Mouse (Mus musculus) regulatory T cell (primary cell): ENCODE results near the gene Agpat2.

Experiments used
- in situ Hi-C: fragments of 300-600 bp; cut with MboI, MseI; formaldehyde crosslinking; loops from one replicate; pipeline ENCODE4 v1.15.1; 2025; ENCODE audit warnings: high pct_unique_total_duplicates

Agpat2 gene

DNA sequence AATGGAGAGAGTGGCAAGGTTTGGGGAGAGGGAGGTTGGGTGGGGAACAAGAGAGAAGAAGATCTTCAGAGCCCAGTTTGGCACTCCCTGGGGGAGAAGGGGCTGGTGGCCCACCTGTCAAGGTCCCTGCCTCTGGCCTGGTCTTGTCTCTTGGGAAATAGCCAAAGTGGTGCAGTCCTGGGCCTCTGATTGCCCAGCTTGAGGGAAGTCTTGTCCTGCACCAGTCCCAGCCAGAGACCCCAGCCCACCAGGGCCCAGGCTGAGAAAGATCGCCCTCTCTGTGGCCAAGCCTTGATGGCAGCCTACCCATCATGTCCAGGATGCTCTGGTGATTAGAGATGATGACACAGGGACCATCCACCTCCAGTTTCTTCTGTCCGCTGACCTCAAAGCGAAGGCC is 7.3 kb downstream of the Agpat2 start:
- in situ Hi-C loops, result no loop called here

- in situ Hi-C loops, result no loop called here
These were observed 8.3 kb downstream of the Agpat2 start for GRCm38 (mm10) chr2:26595725-26596435.

DNA sequence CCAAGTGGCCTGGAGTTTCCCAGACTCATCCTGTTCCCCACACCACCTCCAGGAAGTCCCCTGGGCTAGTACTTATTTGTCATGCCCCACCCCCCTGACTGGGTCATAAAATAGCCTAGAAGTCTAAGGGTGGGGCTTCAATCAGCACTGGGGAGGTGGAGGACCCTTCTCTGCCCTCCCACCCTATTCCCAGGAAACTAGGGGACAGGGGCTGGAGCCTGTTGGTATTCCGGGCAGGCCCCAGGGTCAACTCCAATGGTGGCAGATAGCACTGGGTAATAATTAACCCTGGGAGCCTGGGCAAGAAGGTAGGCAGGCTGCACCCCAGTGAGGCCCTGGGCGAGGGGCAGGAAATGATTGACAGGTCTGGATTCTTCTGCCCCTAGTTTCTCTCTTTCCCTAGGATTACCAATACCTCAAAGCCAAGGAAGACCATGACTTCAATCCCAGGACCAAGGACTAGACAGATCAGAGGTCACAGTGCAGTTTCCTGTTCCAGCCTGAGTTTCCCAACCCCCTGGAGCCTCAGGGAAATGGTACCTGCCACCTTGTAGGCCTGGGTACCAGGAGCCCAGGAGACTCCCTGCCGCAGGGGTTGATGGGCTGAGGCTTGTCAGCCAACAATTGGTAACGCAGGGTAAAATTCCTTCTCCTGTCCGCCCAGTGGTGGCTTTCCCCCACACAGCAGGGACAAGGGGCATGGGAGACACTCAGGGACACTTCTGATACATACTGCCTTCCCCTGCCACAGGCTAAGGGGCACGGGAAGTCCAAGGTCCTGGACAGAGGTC is 9.1 kb downstream of the Agpat2 start:
- in situ Hi-C loops, result no loop called here

DNA sequence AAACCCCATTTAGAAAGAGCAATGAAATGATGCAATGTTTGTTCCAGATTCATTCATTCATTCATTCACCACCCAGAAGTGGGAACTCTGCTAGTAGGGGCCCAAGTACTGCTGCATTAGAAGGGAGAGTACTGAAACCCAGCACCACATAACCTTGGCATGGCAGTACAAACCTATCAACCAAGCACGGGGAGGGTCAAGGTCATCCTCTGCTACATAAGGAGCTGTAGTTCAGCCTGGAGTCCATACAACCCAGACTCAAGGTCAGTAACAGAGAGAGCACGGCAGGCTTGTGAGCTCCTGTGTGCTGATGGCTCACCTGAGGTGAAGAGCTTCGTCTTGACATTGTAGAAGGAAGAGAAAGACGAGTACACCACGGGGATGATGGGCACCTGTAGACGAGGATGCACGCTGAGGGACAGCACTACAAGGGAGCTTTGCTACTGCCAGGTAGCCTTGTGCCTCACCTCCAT is 9.7 kb downstream of the Agpat2 start:
- in situ Hi-C loops, result no loop called here

DNA sequence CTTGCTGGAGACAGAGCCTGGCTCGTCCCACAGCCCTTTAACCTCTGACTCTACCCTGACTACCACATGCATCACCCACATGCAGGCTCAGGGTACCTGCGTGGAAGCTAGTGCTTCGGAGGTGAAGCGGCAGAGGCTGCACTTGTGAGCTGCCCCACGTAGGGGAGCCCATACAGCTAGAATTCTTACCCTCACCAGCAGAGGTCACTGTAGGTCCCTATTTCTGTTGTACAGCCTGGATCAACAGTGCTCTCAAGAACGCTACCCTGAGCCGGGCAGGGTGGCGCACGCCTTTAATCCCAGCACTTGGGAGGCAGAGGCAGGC is 10.2 kb downstream of the Agpat2 start:
- in situ Hi-C loops, result no loop called here

DNA sequence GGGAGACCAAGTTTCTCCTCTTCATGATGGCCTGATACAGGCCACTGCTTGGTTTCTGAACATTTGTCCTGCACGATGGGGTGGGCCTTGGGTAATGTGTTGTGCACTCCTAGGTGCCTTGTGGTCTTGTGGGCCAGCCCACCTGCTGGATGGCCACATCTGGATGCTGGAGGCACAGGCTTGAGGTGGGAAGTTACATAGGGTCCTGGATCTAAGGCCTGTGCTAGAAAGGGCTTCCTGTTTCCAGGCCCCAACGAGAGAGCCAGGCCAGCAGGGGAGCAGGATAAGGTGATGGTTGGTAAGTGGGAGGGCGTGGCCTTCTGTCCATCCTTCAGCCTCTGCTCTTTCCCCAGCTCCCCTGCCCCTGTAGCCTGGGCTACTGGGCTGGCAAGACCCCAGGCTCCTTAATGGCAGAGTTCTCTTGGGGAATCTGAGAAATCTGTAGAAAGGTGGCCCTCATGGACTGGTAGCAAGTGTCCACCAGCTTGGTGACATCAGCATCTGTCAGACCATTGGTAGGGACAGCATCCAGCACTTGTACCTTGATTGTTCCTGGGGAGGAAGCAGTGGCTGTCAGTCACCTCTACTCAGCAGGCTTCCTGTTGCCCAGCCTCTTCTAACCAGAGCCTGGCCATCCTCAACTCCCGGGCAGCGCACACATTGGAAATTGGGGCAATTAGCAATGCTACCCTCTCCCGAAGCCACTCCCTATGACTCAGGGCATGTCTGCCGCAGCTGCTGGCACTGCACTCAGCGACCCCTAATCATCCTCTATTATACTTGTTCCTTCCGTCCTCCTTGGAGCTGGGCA is 10.8 kb downstream of the Agpat2 start:
- in situ Hi-C loops, result no loop called here

DNA sequence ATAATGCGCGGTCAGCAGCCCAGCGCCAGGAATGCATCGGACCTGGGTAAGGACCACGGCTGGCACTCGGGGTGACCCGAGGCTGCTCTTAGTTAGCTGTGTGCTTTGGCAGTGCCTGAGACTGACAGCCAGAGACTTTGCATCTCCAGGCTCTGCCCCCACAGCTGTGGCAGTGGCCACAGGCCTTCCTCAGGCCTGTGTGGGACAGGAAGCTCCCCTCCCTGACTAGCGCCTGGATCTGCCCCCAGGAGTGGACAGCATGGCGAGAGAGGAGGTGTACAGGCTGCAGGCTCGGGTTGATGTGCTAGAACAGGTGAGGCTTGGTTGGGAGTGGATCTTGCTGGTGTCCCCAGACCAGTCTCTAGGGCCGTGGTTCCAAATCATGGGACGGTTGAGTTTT is 12.8 kb downstream of the Agpat2 start:
- in situ Hi-C loops, result no loop called here

- in situ Hi-C loops, result no loop called here
These were observed 13.3 kb downstream of the Agpat2 start for GRCm38 (mm10) chr2:26590962-26591361.

- in situ Hi-C loops, result no loop called here
These were observed 13.9 kb downstream of the Agpat2 start for GRCm38 (mm10) chr2:26590282-26590681.

DNA sequence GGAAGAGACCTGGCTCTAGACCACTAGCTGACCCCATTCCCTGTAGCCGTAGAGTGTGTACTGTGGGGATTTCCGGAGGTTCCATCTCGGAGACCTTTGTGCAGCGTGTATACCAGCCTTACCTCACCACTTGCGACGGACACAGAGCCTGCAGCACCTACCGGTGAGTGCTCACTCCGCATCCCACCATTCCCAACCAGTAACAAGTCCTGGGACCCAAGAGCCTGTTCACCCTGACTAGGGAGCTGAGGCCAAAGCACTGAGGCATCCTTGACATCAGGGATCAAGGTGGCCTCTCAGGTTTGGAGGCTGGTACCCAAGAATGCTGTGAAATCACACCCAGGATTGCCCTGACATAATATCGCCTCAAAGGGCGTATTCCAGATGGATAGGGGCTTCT is 14.9 kb downstream of the Agpat2 start:
- in situ Hi-C loops, result no loop called here

DNA sequence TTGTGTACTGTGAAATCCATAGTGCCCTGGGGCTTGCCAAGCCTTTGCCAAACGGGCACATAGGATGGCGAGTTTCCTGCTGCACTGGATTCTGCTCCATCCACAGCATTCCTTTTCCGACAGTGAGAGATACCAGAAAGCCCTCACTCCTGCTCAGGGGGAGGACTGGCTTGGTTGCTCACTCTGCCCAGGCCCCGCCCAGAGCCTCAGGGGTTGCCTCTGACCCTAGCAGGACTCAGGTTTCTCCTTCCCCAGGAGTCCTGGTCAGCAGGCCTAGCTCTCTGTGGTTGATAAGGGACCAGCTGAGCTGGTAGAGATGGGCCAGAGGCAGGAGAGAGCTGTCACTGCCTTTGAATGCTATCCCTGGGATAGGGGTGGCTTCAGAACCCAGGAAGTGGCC is 15.6 kb downstream of the Agpat2 start:
- in situ Hi-C loops, result no loop called here

- in situ Hi-C loops, result no loop called here
These were observed 17.2 kb downstream of the Agpat2 start for GRCm38 (mm10) chr2:26587044-26587405.

GRCm38 (mm10) chr2:26586294-26587043 is 17.7 kb downstream of the Agpat2 start, which contains the start of gene Gm20532:
TSS of gene Gm20532 (plus strand) at chr2:26586639.
- in situ Hi-C loops, result no loop called here

GRCm38 (mm10) chr2:26585713-26586112 is 18.5 kb downstream of the Agpat2 start:
- in situ Hi-C loops, result no loop called here

DNA sequence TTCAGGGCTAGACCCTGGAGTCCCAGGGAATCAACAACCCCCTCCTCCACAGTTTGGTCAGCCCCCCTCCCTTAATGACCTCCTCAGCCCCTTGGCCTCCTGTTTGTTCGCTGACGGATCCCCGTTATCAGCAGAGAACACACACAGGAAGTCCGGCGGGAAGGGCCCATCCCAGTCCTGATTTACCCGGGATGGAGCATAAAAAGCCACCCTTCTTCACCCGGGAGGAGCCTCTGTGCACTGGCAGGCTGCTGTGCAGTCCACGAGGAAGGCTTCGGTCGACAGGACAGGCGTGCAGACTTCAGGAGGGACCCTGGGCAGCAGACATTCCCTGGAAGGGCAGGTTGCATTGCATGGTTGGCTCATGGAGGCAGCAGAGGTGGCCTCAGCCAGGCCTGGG is 20.6 kb downstream of the Agpat2 start:
- in situ Hi-C loops, result no loop called here

- in situ Hi-C loops, result no loop called here
These were observed 21.5 kb downstream of the Agpat2 start for GRCm38 (mm10) chr2:26582741-26583140.

DNA sequence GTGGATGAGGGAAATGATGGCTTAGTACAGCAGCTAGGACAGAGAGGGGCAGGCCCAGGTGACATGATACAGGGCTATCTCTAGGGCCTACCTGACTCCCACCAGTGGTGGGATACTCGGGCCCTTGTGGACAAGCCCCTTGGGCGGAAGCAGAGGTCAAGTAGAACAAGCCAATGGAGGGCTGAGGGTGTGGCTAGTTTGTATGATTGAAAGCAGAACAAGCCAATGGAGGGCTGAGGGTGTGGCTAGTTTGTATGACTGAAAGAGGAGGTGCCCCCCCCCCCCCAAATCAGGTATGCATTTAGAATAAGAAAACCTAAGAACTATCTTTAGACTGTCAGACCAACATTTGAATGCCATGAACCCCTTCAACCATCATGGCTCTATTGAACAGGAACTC is 22.0 kb downstream of the Agpat2 start:
- in situ Hi-C loops, result no loop called here

GRCm38 (mm10) chr2:26580751-26581150 is 23.5 kb downstream of the Agpat2 start:
- in situ Hi-C loops, result no loop called here

GRCm38 (mm10) chr2:26579714-26580113 is 24.5 kb downstream of the Agpat2 start, which contains the start of gene Egfl7:
TSS of gene Egfl7 (plus strand) at chr2:26580014.
- in situ Hi-C loops, result no loop called here

GRCm38 (mm10) chr2:26578369-26578768 is 25.8 kb downstream of the Agpat2 start:
- in situ Hi-C loops, result no loop called here

GRCm38 (mm10) chr2:26576462-26576861 is 27.8 kb downstream of the Agpat2 start:
- in situ Hi-C loops, result no loop called here

GRCm38 (mm10) chr2:26575865-26576264 is 28.4 kb downstream of the Agpat2 start:
- in situ Hi-C loops, result no loop called here
